Mouse (Mus musculus) adrenal gland, postnatal 25 days (tissue): Measurements from ENCODE around the gene Aqp11. TPM values are rescaled to one million over a fixed set of nuclear protein-coding genes. Genes with fewer than 3 reads are reported as not detected.

Experiments used
- DNase-seq: peaks from one replicate; pipeline ENCODE4 v3.0.0; 2021; ENCODE audit warnings: mixed read lengths
- long read RNA-seq: library from polyadenylated mRNA; stranded (forward); transcript quantifications from one replicate; pipeline ENCODE4 v2.0.0, GENCODE M21; 2021
- total RNA-seq: library from RNA; stranded (reverse); gene quantifications from 2 replicates; pipeline ENCODE4 v1.2.3, GENCODE M21; 2021

Gene Aqp11
- 4.0 and 5.2 TPM in 2 replicates for total RNA-seq
- long read RNA-seq, transcript Aqp11-205 (3 exons, 3,737 nt): major isoform, 17 of 20 reads
- long read RNA-seq, partial matches to known transcripts: 0 of 20 reads
- long read RNA-seq, other reads (novel, unspliced or antisense): 3 of 20 reads

GRCm38 (mm10) chr7:97737638-97738456 is at the start of gene Aqp11:
Gene Aqp11, minus strand, starts transcription at chr7:97738289.
- DNase-seq: peak; percentile 93

DNA sequence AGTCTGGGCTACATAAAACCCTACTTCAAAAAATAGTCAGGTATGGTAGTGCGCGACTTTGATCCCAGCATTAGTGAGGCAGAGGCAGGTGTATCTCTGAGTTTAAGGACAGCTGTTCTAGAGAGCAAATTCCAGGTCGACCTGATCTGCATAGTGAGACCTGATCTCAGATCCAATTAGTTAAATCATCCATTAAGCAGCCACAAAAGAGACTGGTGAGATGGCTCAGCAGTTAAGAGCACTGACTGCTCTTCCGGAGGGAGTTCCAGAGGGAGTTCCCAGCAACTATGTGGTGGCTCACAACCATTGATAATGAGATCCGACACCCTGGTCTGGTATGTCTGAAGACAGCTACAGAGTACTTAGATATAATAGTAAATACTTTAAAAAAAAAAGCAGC is 45.4 kb upstream of the Aqp11 start:
- DNase-seq: no peak

DNA sequence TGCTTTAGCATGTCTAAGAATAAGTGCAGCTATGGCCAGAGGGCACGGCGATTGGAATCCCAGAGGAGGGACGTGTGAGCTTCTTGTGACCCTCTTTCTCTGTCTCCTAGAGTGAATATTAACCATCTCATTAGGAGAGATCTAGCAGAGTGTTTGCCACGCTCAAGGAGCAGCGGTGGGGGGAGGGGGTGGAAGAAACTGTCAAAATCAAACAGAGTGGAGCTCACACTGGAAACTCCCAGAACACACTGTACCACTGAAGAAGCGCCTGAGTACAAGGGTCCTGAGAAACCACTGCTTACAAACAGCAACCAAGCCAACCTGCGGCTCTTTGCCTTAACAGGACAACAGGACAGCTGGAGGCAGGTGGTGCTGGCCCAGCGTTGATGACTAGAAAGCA is 43.4 kb upstream of the Aqp11 start:
- no peak for DNase-seq

GRCm38 (mm10) chr7:97780815-97781214 is 42.7 kb upstream of the Aqp11 start:
- no peak for DNase-seq

GRCm38 (mm10) chr7:97780222-97780621 is 42.1 kb upstream of the Aqp11 start:
- no peak for DNase-seq

- no peak for DNase-seq
Observed at GRCm38 (mm10) chr7:97777191-97777590, 39.1 kb upstream of the Aqp11 start.

DNA sequence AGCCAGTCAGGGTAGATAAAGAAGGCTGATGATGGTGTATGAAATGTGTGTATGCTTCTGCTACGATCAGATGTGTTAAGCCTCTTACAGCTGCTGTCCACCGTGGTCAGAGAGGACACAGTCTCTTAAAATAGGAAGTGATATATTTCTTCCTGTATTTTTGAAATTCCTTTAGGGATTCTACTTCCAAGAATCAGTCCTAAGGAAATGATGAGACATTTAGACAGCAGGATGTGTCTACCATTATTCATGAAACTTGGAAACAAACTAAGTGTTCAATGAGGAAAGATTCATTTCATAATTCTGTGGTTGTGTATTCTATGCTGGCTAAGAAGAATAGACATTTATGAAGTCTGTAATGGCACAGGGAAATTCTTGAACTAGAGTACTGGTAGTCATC is 37.8 kb upstream of the Aqp11 start:
- DNase-seq: no peak

DNA sequence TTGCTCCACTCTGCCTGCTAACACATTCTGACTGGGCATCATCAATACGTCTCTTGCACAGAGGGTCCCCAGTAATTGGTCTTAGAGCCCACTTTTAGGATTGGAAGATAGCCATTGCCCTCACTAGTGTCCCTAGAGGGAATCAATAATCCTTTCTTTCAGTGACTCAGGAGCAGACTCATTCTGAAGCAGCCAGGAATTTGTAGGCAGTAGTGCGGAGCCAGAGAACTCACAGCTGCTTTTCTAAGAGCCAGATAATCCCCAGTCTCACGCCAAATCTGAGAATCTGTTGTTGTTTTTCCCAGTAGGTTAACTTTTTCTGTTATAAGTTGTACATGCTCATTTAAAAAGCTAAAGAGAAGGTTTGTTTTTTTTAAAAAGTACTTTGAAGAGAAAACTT is 37.3 kb upstream of the Aqp11 start:
- no peak for DNase-seq

- DNase-seq: no peak
Observed at GRCm38 (mm10) chr7:97770841-97771620, 32.9 kb upstream of the Aqp11 start.

DNA sequence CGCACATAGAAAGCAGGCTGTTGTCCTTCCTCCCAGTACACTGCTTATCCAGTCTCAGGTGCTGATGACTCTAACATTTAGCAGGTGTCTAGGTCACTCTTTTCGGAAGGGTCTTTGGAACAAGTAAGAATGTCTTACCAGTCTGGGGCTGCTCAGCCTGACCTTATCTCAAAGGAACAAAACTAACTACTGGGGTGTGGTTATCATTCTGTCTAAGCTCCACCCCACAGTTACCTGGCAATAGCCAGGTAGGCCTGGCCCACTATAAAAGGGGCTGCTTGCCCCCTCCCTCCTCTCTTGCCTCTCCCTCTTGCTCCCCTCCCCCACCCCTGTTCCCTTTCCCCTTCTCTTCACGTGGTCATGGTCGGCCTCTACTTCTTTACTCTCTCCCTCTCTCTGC is 30.9 kb upstream of the Aqp11 start:
- DNase-seq: no peak

DNA sequence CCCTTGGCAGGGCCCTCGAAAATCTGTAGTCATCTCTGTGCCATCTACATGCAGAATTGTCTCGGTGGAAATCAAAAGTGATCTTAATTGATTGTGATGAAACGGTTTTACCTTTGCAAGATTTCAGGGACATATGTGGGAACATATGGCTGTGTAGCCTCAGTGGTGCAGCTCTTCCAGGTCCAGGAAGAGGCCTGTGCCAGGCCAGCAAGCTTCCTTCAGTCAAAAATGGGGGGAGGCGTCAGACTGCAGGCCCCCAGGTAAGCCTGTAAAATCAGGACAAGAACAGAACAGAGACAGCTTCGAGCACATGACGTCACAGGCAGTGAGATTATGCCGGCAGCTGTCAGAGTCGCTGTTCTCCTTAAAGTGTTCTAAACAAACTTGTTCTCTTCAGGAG is 29.8 kb upstream of the Aqp11 start:
- no peak for DNase-seq

GRCm38 (mm10) chr7:97766406-97767166 is 28.5 kb upstream of the Aqp11 start:
- no peak for DNase-seq

- DNase-seq: no peak
Observed at GRCm38 (mm10) chr7:97765963-97766347, 27.9 kb upstream of the Aqp11 start.

GRCm38 (mm10) chr7:97765181-97765962 is 27.3 kb upstream of the Aqp11 start:
- peak; percentile 61 for DNase-seq

DNA sequence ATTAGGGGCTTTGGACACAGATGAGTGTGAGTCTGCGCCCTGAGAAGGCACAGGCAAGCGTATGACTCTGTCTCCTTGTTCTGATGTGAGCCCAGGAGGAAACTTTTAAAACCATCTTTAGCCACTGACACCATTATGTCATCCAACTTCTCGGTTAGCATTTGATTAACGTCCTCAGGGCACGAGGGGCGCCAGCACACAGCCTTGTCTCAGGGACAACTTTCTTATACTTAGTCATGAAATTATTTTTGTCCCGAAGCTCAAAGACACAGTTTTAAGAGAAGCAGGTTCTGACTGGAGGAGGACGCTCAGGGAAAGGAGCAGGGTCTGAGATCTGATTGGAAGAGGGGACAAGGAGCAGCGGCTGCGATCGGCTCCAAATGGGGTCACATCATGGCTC is 26.5 kb upstream of the Aqp11 start:
- DNase-seq: peak; percentile 47

DNA sequence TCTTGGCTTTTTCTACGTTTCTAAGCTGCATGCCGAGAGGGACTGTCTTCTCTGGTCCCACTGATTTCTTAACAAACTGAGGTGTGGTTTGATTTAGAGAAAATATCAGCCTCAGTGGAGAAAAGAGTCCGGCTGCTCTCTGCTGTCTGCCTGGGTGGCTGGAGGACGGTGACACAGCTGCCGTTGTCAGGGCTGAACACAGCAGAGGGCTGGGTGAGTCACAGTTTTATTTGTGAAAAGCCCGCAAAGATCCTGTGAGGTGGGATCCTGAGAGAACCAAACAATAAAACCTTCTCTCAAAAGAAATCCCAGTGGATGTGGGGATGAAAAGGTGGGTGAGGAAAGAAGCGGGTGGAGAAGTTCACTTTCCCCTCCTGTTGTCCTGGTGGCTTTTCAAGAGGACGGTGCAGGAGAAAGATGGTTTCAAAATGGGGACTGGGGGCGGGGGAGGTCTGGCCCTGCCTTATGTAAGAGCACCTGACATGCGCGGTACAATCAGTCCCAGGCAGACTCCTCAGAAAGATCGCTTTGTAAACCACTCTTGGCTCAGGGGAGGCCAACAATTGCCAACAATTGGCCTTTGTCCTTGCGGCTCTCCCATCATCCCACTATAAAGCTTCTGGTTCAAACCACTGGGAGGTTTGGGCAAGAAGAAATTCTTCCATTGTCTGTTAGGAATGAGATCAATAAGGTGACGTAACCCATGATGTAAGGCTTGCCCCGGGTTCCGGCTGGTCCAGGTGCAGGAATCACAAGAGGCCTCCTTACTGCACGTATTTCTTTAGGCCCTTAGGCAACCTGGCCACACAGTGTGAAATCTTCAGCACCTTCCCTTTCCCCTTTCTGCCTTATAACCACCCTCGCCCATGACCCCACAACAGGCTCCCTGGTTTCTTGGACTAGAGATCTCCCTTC is 19.1 kb upstream of the Aqp11 start:
- peak; percentile 36 for DNase-seq

- DNase-seq: no peak
Observed at GRCm38 (mm10) chr7:97749207-97750190, 11.4 kb upstream of the Aqp11 start.

GRCm38 (mm10) chr7:97748527-97749206 is 10.6 kb upstream of the Aqp11 start:
- DNase-seq: no peak
